Mouse (Mus musculus): ENCODE data around the gene Helz.
A peak's percentile ranks its signal among the peaks of the same experiment; 100 is the strongest.

Helz gene

GRCm38 (mm10) chr11:107615696-107616095, 68.0 kb downstream of the Helz start:
- no peak for DNase-seq (ENCODE audit: low read depth, low spot score)

- DNase-seq (ENCODE audit: low read depth, low spot score): peak; percentile 48
Measured at GRCm38 (mm10) chr11:107617976-107618375, 70.2 kb downstream of the Helz start.

- DNase-seq (ENCODE audit: low read depth, low spot score): no peak
Measured at GRCm38 (mm10) chr11:107624661-107625060, 76.9 kb downstream of the Helz start.

GRCm38 (mm10) chr11:107625746-107626145, 78.0 kb downstream of the Helz start:
- no peak for DNase-seq (ENCODE audit: low read depth, low spot score)

- DNase-seq (ENCODE audit: low read depth, low spot score): peak; percentile 66
Measured at GRCm38 (mm10) chr11:107629504-107629903, 81.8 kb downstream of the Helz start.

GRCm38 (mm10) chr11:107629951-107630350, 82.2 kb downstream of the Helz start:
- no peak for DNase-seq (ENCODE audit: low read depth, low spot score)

- DNase-seq (ENCODE audit: low read depth, low spot score): no peak
Measured at GRCm38 (mm10) chr11:107631124-107631523, 83.4 kb downstream of the Helz start.

GRCm38 (mm10) chr11:107633563-107634146, 85.9 kb downstream of the Helz start:
- DNase-seq (ENCODE audit: low read depth, low spot score): no peak

- no peak for DNase-seq (ENCODE audit: low read depth, low spot score)
Measured at GRCm38 (mm10) chr11:107638137-107638536, 90.4 kb downstream of the Helz start.

GRCm38 (mm10) chr11:107639657-107640056, 91.9 kb downstream of the Helz start:
- DNase-seq (ENCODE audit: low read depth, low spot score): no peak

GRCm38 (mm10) chr11:107644461-107644860, 96.7 kb downstream of the Helz start:
- DNase-seq (ENCODE audit: low read depth, low spot score): no peak

GRCm38 (mm10) chr11:107647330-107647729, 99.6 kb downstream of the Helz start:
- DNase-seq (ENCODE audit: low read depth, low spot score): no peak

GRCm38 (mm10) chr11:107648668-107649067, 100.9 kb downstream of the Helz start:
- DNase-seq (ENCODE audit: low read depth, low spot score): no peak

GRCm38 (mm10) chr11:107649458-107649857, 101.7 kb downstream of the Helz start:
- DNase-seq (ENCODE audit: low read depth, low spot score): no peak

- no peak for DNase-seq (ENCODE audit: low read depth, low spot score)
Measured at GRCm38 (mm10) chr11:107650422-107651051, 102.8 kb downstream of the Helz start.

- DNase-seq (ENCODE audit: low read depth, low spot score): no peak
Measured at GRCm38 (mm10) chr11:107651391-107651790, 103.7 kb downstream of the Helz start.

GRCm38 (mm10) chr11:107652137-107652536, 104.4 kb downstream of the Helz start:
- DNase-seq (ENCODE audit: low read depth, low spot score): no peak

- DNase-seq (ENCODE audit: low read depth, low spot score): no peak
Measured at GRCm38 (mm10) chr11:107655538-107655937, 107.8 kb downstream of the Helz start.

- no peak for DNase-seq (ENCODE audit: low read depth, low spot score)
Measured at GRCm38 (mm10) chr11:107657117-107657516, 109.4 kb downstream of the Helz start.

- DNase-seq (ENCODE audit: low read depth, low spot score): no peak
Measured at GRCm38 (mm10) chr11:107660452-107660851, 112.7 kb downstream of the Helz start.

GRCm38 (mm10) chr11:107662666-107663065, 114.9 kb downstream of the Helz start:
- DNase-seq (ENCODE audit: low read depth, low spot score): no peak

GRCm38 (mm10) chr11:107667542-107667941, 119.8 kb downstream of the Helz start:
- no peak for DNase-seq (ENCODE audit: low read depth, low spot score)

- DNase-seq (ENCODE audit: low read depth, low spot score): no peak
Measured at GRCm38 (mm10) chr11:107668223-107668622, 120.5 kb downstream of the Helz start.

GRCm38 (mm10) chr11:107668977-107669376, 121.2 kb downstream of the Helz start:
- DNase-seq (ENCODE audit: low read depth, low spot score): no peak

All from ES-CJ7 (cell line).